Mouse (Mus musculus) megakaryocyte progenitor cell, adult 5-6 weeks (primary cell): ENCODE data around the gene Chd2. TPM values are rescaled to one million over a fixed set of nuclear protein-coding genes. Genes with fewer than 3 reads are reported as not detected.

Source experiments
- ATAC-seq: replicated peaks from 2 replicates; pipeline ENCODE4 v1.8.0; 2016; ENCODE audit warnings: mild to moderate bottlenecking, moderate TSS enrichment, inconsistent platforms; ENCODE audit not compliant: poor library complexity
- total RNA-seq, 2 experiments: library from RNA; stranded (forward) in 1 of 2; stranded (reverse) in 1 of 2; fragments of 157-497, 149-512 nt in 1 of 2; fragments of 200-1000 nt in 1 of 2; gene quantifications; 2 replicates each; pipeline versions ENCODE4 v1.2.3 to v1.2.4; 2015 to 2017

Gene Chd2
- total RNA-seq, 2 experiments from 2014 or later, result 54.3 to 82.2 TPM

DNA sequence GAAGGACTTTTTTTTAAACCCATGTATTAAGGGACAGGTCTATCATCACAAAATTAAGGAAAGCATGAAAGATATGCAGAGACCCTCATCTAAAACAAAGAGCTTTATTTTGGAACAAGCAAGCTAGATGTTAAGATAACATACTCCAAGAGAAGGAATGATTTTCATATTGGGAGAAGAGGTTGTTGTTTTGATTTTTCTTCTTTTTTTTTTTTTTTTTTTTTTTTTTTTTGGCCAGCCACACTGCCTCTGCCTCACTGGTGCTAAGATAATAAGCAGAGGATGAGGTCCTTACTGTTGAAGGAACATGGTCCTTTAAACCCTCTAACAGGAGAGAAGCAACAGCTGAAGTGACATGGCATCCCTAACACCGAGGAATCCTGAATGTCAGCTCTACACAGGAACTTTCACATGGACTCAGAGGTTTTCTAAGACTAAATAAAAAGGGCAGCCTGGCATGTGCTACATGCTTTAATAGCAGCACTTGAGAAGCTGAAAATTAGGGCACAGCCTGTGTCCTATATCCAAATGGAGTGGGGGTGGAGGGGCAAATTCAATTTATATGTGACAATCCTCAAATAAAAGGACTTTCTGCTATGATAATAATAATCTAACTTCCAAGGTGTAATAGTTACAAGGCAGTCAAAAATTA is 17.9 kb downstream of the Chd2 start:
- ATAC-seq, result no peak

DNA sequence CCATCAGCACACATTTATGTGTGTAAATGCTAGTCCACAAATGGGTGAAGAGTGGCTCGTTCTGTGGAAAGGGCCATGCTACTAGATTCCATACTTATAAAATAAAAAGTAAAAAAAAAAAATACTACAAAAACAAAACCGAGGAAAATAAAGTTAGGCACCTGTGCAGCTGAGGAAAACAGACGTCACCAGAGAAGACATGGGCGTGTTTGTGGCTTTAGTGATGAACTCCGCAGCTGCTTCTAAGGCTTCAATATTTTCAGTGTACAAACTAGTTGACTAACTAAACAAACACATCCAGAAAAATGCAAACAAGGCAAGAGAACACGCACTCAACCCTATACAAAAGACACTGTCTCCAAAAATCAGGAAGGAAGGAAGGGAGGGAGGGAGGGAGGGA is 18.4 kb downstream of the Chd2 start:
- ATAC-seq, result no peak

DNA sequence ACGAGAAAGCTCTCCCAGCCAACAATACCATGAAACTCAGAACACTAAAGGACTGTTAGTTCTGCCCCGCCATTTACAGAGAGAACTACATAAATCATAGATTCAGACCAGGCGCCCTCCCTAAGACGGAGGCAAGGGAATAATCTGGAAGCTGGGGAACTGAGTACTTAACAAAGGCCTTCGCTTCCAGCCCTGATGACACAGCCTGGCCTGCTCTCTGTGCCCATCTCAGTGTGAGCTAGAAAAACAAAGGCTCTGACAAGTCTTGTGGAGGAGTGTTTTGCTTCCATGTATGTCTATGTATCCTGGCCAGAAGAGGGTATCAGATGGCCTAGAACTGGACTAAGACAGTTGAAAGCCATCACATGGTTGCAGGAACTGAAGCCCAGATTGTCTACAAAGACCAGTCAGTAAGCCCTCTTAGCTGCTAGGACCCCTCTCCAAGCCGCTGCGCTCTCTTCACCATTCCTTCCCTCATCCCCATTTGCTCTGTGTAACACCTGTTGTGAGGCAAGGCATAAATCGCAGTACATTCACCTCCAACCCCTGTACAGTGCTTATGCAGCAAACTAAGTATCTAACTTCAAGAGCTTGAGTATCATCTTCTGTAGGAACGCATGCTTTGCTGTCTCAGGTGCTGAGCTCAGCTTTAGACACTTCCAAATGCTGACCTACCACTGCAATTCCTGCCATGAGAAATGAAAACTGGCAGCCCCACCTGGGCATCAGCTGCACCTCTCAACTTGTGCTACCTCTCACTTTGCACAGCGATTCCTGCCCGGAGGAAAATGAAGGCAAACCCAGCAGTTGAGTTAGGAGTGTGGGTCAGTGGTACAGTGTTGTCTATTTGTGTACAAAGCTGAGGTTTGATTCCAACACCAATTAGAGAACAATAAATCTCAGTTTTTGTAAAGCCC is 20.1 kb downstream of the Chd2 start:
- ATAC-seq, result no peak

DNA sequence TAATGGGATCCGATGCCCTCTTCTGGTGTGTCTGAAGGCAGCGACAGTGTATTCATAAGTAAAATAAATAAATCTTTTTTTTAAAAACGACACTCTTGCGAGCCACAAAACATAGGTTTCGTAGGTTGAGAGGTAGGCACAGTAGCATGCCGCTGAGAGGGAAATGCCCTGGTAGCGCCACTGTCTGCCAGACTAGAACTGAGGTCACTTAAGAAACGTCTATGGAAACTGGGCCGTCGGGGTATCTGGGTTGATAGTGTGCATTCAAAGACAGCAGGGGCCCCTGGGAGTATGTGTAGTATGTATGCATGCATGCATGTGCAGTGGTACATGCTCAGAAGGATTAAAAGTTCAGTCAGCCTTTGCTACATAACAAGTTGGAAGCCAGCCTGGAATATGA is 21.4 kb downstream of the Chd2 start:
- no peak for ATAC-seq

DNA sequence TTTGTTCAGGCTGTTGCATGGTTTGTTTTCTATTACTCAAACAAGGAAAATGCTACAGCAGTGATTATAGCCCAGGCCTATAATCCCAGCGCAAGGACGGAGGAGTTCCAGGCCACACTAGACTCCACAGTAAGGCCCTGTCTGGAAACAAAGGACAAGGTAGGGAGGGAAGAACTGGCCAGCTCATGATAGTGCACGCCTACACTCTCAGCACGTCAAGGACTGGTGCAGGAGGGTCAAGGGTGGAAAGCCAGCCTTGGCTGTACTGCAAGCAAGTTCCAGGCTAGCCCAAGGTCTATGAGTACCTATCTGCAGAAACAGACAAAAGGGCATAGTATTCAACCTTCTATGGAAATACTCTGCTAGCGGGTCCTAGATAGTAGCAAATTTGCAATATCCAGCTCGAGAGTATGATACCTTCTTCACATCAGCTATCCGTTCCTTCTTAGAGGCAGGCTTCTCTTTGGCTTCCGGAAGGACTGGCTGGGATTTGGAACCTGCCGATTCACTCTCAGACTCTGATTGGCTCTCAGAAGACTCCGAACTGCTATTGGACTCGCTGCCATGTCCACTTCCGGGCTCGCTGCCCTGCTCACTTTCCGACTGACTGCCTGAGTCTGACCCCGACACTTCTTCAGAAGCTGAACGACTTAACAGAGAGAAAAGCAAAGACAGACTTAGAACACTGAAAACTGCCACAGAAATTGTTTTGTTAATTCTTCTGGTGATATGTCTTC is 22.4 kb downstream of the Chd2 start:
- no peak for ATAC-seq

DNA sequence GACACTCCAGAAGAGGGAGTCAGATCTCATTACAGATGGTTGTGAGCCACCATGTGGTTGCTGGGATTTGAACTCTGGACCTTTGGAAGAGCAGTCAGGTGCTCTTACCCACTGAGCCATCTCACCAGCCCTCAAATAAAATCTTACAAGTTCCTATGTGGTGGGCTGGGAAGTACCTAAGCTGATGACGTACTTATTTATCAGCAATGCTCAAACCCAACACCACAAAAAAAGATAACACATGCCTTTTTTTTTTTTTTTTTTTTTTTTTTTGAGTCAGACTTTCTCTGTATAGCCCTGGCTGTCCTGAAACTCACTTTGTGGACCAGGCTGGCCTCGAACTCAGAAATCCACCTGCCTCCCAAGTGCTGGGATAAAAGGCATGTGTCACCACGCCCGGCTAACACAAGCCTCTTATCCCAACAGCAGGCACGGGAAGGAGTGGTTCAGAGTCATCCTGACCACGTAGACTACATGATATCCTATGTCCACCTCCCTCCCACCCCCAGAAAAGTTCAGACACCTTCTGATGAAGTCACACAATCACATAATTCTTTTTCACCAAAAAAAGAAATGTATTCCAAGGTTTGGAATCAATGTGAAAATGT is 23.2 kb downstream of the Chd2 start:
- ATAC-seq, result peak; percentile 65

DNA sequence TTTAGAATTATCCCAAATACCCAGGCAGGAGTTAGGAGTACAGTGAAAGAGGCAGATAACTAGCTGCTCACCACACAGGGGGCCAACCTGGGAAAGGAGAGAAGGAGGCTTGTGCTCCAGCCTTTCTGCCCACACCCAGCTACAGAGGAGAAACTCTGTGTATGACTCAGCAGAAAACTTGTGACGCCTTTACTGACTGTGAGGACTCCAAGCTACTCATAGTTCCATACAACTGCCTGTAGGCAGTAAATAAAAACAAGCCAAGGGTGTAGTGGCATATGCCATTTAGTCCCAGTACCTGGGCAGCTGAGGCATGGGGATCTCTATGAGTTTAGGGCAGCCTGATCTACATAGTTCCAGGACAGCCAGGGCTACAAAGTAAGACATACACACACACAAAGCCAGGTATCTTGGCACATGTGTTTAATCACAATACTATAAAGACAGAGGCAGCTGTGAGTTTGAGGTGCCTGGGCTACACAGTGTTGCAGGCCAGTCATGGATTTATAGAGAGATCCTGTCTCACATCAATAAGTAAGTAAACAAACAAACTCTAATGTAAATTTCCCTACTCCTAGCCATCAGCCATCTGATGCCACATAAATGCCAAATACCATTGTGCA is 24.1 kb downstream of the Chd2 start:
- ATAC-seq, result peak; percentile 89

DNA sequence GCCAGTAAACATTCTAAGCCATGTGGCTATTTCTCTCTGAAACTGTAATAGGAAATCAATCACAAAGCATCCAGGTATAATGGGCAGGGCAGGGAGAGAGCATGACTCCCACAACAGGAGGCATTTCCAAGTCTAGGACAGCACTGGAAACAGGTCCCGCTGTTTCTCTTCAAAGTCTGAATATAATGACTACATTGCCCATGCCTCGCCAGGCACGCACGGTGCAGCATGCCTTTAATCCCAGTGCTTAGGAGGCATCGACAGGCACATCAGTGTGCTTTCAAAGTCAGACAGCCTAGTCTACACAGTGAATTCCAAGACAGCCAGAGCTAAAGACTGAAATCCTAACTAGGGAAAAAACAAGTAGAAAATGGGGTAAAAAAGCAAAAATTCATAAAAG is 24.8 kb downstream of the Chd2 start:
- no peak for ATAC-seq

DNA sequence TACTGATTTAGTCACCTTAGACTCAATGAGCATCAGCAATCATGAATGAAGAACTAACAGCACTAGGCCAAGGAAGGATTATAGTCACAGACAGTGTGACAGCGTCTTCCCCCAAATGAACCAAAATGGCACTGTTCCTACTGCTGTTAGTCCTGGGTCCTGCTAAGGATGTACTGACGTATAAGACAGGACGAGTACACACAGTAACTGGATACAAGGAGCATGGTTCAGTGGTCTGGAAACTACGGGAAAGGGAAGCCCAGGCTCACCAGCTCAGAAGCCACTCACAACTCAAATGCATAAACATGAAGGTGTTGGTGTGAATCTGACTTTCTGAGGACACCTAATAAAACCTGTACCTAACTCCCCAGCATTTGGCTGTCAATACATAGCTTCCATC is 27.1 kb downstream of the Chd2 start:
- ATAC-seq, result no peak

DNA sequence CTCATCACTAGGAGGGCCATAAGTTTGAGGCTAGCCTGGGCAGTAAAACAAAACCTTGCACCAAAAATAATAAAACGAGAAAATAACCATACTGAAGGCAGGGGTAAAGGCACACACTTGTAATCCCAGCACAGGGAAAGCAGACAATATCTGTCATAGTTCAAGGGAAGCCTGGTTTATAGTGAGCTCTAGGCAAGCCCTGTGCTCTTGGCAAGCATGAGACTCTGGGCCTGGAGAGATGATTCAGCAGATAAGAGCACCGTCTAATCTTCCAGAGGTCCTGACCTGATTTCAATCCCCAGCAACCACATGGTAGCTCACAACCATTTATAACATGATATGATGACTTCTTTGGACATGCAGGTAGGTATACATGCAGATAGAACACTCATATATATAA is 29.2 kb downstream of the Chd2 start:
- ATAC-seq, result no peak

DNA sequence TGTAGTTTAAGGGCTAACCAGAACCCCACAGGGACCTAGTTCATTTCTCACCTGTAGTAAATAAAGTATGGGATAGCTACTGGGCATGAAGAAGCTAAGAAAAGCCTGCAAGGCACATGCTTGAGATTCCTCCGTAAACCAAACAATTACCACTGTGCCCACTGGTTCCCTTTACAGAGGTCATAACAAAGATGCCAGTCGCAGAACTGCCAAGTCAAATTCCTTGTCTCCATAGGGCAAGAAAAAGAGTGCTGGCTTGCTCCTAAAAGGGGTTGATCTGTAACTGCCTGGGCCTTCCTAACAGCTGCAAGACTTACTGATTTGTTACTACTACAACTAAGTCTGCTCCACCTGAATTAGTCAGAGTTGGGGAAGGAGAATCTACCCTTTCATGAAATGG is 32.9 kb downstream of the Chd2 start:
- ATAC-seq, result no peak

DNA sequence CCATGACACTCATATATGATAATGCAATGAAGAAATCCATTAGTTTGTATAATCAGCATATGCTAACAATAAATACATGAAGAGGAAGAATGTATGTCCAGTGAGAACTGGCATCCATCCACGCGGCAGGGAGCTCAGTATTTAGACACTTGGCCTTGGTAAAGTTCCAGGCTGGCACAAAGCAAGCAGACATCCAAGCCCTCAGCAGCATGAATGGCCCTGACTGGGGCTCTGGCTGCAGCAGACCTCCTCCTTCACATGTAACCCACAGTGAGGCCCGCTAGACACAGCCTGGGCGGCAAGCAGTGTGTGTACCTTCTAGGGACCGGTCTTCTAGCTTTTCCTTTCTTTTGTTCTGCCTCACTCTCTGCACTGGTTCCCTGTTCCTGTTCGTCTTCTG is 34.1 kb downstream of the Chd2 start:
- ATAC-seq, result no peak

DNA sequence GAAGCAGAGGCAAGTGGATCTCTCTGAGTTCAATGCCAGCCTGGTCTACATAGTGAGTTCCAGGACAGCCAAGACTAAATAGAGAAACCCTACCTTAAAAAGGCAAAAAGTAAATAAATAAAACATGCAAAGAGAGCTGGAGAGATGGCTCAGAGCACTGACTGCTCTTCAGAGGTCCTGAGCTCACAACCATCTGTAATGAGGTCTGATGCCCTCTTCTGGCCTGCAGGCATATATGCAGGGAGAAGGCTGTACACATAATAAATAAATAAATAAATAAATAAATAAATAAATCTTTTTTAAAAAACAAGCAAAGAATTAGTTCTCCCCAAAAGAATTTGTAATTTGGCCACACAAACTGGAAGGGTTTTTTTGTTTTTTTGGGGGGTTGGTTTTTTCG is 34.8 kb downstream of the Chd2 start:
- no peak for ATAC-seq

DNA sequence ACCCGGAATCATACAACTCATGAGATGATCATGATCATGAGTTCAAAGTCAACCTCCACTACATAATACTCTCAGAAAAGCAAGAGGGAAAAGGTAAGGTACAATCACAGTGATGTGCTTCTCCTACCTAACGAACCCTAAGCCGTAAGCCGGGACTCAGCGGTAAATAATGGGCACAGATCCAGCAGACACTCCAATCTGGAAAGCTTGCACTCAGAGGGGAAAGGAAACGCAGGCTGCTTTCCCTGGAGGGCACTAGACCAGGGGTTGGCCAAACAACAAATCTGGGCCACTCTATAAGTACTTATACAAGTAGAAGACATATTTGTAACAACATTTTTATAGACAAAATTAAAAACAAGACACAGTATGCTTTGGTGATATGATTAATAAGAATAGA is 36.4 kb downstream of the Chd2 start:
- ATAC-seq, result no peak

DNA sequence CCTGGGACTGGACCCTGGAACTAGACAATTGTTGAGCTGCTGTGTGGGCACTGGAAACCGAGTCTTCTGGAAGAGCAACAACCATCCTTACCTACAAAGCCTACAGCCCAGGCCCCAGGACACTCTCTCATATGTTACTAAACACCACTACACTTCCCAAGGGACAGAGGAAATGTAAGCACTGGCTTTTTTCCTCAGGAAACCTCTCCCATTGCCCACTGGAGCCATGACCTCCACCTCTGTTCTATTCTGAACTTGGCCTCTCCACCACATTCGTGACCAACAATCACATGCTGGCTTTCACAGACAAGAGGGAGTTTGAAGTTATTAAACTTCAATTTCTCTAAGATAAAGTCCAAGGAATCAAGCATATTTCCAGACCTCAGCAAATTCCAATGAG is 43.4 kb downstream of the Chd2 start:
- no peak for ATAC-seq

DNA sequence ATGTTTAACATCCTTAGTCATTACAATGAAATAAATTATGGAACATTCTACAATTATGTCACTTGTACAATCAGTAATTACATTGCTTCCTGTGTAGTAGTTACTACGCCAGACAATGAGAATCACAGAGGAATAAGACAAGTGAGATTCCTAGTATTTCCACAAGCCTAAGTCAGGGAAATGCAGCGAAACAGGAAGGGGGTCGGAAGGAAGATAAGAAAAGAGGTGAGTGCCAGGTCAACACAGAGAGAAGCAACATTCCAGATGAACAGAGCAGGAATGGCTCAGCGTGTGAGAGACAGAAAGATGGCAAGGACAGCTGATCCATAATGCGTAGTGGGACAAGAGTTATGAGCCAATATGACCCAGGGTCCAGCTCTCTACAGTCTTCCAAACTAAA is 52.4 kb downstream of the Chd2 start:
- no peak for ATAC-seq

DNA sequence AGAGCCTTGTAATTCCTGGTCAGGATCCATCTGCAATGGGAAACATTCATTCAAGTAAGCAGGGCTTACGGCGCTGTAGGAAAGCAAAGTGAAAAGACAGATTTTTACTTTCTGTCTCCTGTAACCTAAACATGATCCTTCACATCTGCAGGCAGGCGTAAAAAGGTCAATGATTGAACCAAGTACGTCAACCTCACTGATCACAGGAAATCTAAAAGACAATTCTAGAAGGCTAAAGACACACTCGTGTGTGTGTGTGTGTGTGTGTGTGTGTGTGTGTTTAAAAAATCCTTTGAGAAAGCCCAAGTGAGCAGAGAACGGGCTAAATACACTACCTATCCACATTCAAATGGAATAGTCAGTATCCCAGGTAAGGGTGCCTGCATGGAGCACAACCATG is 60.5 kb downstream of the Chd2 start:
- ATAC-seq, result no peak

DNA sequence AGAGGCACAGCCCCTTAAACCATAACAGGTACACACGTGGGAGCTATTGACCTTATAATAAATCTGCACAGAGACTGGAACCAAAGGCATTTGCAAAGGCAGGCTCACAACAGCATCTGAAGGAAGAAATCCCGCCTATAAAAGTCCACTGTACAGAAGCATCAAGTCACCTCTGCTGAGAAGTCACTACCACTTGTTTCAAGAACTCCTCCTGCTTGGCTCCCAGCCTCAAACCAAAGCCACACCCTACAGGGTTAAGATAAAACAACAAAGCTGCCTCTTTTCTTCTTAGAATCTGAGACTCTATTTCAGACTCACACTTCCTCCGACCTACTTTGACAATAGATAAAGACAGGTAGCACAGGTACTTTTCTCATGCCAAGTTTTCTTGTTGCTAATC is 62.1 kb downstream of the Chd2 start:
- peak; percentile 84 for ATAC-seq

DNA sequence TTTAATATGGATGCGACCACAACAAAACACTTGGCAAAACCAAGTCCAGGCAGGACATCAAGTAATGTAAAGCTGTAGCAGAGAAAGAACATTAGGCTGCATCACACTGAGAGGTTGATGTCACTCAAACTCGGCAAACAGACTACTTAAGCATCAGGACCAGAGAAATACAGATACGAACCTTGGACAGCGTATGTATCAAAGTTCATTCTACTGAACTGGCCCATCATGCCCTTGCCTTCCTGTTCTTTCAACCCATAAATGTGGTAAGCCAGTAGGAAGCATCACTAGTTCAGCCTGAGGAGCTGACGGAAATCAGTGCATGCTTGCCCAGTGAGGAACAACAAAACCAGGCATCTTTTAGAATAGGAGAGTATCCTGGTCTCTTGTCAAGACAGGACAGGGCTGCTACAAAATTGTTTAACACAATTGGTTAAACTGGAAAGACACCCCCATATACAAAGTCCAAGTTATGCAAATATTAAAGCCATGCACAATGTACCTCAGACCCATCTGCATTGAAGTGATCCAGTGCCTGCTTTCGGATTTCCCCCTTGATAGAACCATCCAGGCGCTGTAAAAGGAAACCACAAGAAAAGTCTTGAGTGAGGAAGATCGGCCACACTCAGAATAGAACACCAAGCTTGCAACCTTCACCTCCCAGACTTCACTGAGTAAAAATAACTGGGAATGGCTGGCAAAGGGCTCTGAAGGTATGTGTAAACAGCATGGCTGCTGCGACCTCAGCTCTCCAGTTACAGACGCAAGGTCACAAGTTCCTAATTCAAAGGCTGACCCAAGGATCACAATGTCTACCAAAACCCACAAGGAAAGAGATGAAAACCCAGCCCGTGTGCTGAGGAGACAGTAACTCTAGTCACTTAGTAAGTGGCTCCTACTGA is 63.2 kb downstream of the Chd2 start:
- ATAC-seq, result no peak

DNA sequence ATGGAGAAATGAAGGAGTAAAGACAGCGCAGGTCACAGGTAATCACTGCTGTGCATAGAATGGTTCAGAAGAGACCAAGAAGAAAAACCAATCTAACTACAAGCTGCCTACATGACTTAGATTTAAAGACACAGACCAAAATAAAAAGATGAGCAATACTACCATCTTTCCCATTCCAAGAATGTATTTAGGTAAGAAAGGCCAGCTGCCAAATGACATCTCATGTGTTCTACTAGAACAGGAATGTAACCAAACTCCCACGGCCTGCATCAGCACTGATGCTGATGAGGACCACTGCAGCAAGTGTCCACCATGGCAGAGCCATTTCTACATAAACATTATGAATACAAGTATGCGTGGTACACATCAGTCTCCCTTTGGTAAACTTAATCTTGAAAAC is 73.9 kb downstream of the Chd2 start:
- ATAC-seq, result no peak
